Mouse (Mus musculus) embryonic facial prominence, embryonic 14.5 days (tissue): ENCODE measurements around the gene Kctd11. TPM values are rescaled to one million over a fixed set of nuclear protein-coding genes. Genes with fewer than 3 reads are reported as not detected.

Experiments used
- ATAC-seq: fragments of 200-750 bp; cut with Nextera tagmentation; 2 replicates; pipeline ENCODE4 v1.8.0; 2017; ENCODE audit warnings: low read depth, moderate number of reproducible peaks, moderate TSS enrichment
- DNase-seq: peaks from one replicate; pipeline ENCODE4 v3.0.0-alpha.2; 2015; ENCODE audit warnings: low spot score
- H3K27ac ChIP-seq: fragments of 300-500 bp; sonication (generic); replicated peaks from 2 replicates; pipeline ENCODE4 v1.5.1; 2014; ENCODE audit warnings: low read depth, mild to moderate bottlenecking, low read length, moderate library complexity
- H3K27me3 ChIP-seq: fragments of 300-500 bp; sonication (generic); replicated peaks from 2 replicates; pipeline ENCODE4 v1.6.1; 2014; ENCODE audit warnings: low read length; ENCODE audit not compliant: control insufficient read depth, insufficient read depth
- H3K36me3 ChIP-seq: fragments of 300-500 bp; sonication (generic); 2 replicates; pipeline ENCODE4 v1.6.1; 2014; ENCODE audit warnings: low read length, mixed read lengths; ENCODE audit not compliant: control insufficient read depth, insufficient read depth
- H3K4me1 ChIP-seq: fragments of 300-500 bp; sonication (generic); 2 replicates; pipeline ENCODE4 v1.6.1; 2014; ENCODE audit warnings: antibody characterized with exemption, low read length; ENCODE audit not compliant: control insufficient read depth, insufficient read depth
- H3K4me2 ChIP-seq: fragments of 300-500 bp; sonication (generic); 2 replicates; pipeline ENCODE4 v1.6.1; 2014; ENCODE audit warnings: low read depth, mild to moderate bottlenecking, low read length, moderate library complexity, mixed read lengths
- H3K4me3 ChIP-seq: fragments of 300-500 bp; sonication (generic); 2 replicates; pipeline ENCODE4 v1.5.1; 2014; ENCODE audit warnings: low read depth, mild to moderate bottlenecking, low read length
- H3K9ac ChIP-seq: fragments of 300-500 bp; sonication (generic); 2 replicates; pipeline ENCODE4 v1.6.1; 2014; ENCODE audit warnings: low read depth, mild to moderate bottlenecking, low read length, moderate library complexity, mixed read lengths
- H3K9me3 ChIP-seq: fragments of 300-500 bp; sonication (generic); 2 replicates; pipeline ENCODE4 v1.6.1; 2016; ENCODE audit warnings: low read length; ENCODE audit not compliant: control insufficient read depth
- WGBS: fragments of 180-500 bp; shearing (Covaris S2); extraction: QIAGEN DNeasy Blood & Tissue Kit; methylation state at CpG from one replicate; pipeline ENCODE4 v1.1.7; 2014; 5-methylcytosine and 5-hydroxymethylcytosine counted together
- polyA plus RNA-seq: library from polyadenylated mRNA; unstranded; fragments of >200 nt; fragmentation: Nextera tagmentation; extraction: Ambion mirVana; gene quantifications from 2 replicates; pipeline ENCODE4 v1.2.1, GENCODE M21; 2014

The Kctd11 gene
- polyA plus RNA-seq, 1 experiment from 2014 or later, result 7.2 TPM

DNA sequence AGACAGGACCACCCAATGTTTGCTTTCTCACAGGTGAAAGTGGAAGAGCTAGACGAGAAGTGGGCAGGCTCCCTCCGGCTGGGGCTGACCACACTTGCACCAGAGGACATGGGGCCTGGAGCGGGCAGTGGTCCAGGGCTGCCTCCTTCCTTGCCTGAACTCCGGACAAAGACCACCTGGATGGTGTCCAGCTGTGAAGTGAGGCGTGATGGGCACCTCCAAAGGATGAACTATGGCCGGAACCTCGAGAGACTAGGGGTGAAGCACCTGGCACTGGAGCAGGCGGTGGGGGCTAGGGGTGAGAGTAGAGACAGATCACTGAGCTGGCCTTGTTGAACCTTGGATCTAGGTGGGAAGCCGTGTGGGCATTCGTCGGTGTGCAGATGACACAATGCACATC lies 27.4 kb upstream of the Kctd11 start:
- H3K9ac ChIP-seq, result no peak overlapping the region

DNA sequence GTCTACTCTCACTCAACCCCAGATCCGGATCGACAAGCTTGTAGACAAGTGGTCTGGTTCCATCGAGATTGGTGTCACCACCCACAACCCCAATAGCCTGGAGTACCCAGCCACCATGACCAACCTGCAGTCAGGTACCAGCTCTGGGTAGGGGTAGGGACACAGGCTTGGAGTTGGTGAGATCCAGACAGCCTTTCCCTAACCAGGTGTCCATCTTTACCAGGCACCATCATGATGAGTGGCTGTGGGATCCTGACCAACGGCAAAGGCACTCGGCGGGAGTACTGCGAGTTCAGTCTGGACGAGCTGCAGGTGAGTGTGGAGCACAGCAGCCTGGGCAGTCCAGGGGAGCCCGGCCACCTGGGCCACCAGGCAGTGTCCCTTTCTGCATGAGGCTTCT lies 23.1 kb upstream of the Kctd11 start:
- Histone ChIP-seq H3K4me3 (no peak overlapping the region), H3K4me2 (no peak overlapping the region), H3K36me3 (peaks cover 58% of the 10 kb centered on the region), H3K9ac (no peak overlapping the region), H3K27ac (no peak overlapping the region), H3K4me1 (peaks cover 14% of the 10 kb centered on the region), H3K9me3 (no peaks in the 10 kb centered on the region), H3K27me3 (no peaks in the 10 kb centered on the region)
- ATAC-seq (no peak), DNase-seq (no peak)
- WGBS, result 90% methylated on average over 8 of the region's 9 CpGs

More for the DNA sequence above, 27.4 kb upstream of the Kctd11 start:
- Histone ChIP-seq H3K27ac (no peak overlapping the region), H3K4me1 (no peaks in the 10 kb centered on the region), H3K27me3 (no peaks in the 10 kb centered on the region), H3K4me2 (no peak overlapping the region), H3K9me3 (no peaks in the 10 kb centered on the region), H3K4me3 (no peak overlapping the region), H3K36me3 (peaks cover 96% of the 10 kb centered on the region)
- DNase-seq (no peak), ATAC-seq (no peak)
- WGBS, result 91% methylated on average over 11 of the region's 11 CpGs

DNA sequence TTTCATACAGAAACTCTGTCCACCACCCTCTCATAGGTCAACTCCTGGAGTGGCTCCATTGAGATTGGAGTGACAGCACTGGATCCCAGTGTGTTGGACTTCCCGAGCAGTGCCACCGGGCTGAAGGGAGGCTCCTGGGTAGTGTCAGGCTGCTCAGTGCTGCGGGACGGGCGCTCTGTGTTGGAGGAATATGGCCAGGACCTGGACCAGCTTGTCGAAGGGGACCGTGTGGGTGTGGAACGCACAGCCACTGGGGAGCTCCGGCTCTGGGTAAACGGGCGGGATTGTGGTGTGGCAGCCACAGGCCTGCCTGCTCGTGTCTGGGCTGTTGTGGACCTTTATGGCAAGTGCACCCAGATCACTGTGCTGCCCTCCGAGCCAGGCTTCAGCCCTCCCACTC lies 21.8 kb upstream of the Kctd11 start:
- Histone ChIP-seq H3K27ac (no peak overlapping the region), H3K9ac (peak overlapping the region; percentile 40; the same call in 1 of the 2 replicates), H3K36me3 (peaks cover 45% of the 10 kb centered on the region), H3K9me3 (no peaks in the 10 kb centered on the region), H3K27me3 (no peaks in the 10 kb centered on the region), H3K4me1 (peaks cover 19% of the 10 kb centered on the region), H3K4me3 (peak overlapping the region; percentile 87; the same call in 1 of the 2 replicates), H3K4me2 (peak overlapping the region; percentile 98)
- 92% methylated on average over 8 of the region's 13 CpGs for WGBS
- ATAC-seq (no peak), DNase-seq (no peak)

DNA sequence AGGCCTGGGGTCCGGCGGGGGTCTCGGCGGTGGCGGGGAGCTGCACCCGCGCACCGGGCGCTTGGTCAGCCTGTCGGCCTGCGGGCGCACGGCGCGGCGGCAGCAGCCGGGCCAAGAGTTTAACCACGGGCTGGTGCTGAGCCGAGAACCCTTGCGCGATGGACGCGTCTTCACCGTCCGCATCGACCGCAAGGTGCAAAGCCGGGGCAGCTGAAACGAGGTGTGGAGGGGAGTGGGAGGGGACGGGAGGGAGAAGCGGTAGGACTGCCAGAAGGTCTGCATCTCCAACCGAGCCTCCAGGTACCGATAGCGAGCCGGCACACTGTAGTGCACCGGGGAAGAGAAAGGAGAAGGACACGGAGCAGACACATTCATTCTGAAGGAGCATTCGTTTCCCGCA lies 20.8 kb upstream of the Kctd11 start:
- peak overlapping the region; percentile 96 for H3K27ac ChIP-seq
- peaks cover 35% of the 10 kb centered on the region for H3K36me3 ChIP-seq
- H3K27me3 ChIP-seq, result no peaks in the 10 kb centered on the region
- peak overlapping the region; percentile 88 for H3K9ac ChIP-seq
- ATAC-seq, result no peak
- under 1% methylated on average over 37 of the region's 39 CpGs for WGBS
- peaks cover 19% of the 10 kb centered on the region for H3K4me1 ChIP-seq
- no peaks in the 10 kb centered on the region for H3K9me3 ChIP-seq
- peak overlapping the region; percentile 98 for H3K4me2 ChIP-seq
- peak overlapping the region; percentile 87 for H3K4me3 ChIP-seq
- no peak for DNase-seq

DNA sequence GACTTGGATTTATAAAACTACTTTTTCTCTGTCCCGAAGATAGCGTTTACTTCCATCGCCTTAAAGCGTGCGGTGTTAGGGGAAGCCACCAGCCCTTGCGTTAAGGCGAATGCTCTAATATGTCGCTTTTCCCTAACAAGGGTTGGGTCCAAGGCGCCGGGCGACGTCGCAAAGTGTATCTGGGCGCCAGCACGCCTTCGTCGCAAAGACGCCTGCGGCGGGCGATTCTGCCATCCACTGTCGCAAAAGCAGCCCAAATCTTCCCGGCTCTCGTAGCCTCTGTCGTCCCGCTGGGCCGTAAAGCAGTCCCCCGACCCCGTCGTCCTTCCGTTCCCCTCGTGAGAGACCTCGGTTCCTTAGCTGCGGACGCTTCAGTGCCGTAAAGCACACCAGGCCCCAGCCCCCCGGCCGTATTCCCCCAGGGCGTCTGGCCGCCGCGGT lies 20.2 kb upstream of the Kctd11 start:
- ATAC-seq (peak; percentile 82), DNase-seq (peak; percentile 99)
- no peaks in the 10 kb centered on the region for H3K9me3 ChIP-seq
- H3K4me1 ChIP-seq, result peaks cover 19% of the 10 kb centered on the region
- H3K27ac ChIP-seq, result peak overlapping the region; percentile 96
- peaks cover 29% of the 10 kb centered on the region for H3K36me3 ChIP-seq
- peak overlapping the region; percentile 88 for H3K9ac ChIP-seq
- 0% methylated on average over 41 of the region's 42 CpGs for WGBS
- peak overlapping the region; percentile 87 for H3K4me3 ChIP-seq
- H3K27me3 ChIP-seq, result no peaks in the 10 kb centered on the region
- H3K4me2 ChIP-seq, result peak overlapping the region; percentile 98

DNA sequence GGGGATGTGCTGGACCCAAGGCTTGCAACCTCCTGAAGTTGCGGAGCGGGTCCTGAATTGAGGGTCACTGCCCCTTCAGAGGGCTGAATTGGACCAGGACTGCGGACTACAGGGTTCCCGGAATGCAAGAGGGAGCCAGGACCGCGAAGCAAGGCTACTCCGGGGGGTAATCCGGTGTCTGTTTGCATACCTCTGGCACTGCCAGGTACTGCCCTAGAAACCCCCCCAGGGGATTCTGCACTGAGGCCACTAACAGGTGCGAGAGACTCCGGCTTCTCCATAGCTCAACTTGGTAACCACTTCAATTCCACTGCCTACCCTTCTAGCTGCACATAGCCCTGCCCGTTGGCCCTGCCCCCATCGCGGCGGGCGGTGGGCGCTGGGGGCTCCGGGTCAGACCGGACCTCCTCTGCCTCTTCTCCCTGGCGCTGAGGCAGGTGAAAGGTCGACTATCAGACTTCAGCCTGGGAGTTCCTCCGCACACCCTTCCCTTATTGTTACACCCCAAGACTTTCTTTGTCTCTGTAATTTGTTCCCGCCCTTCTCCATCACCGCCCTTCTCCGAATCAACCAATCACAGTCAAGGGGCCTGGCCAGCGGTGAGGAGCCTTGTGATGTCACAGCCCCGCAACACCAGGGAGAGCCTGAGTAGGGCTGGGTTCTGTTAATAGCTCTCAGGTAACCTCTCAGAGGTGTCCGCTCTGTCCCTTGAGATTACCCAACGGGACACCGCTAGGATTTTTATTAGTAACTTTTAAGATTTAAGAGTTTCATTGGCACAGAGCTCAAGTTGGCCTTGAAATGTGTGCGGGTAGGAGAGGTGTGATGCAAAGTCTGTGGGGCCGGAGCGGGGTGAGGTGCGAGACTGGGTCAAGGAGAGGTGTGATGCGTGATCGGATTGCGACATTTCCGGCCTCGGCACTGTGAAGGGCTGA lies 19.5 kb upstream of the Kctd11 start, which contains the start of the genes 2810408A11Rik and Neurl4:
TSS of gene 2810408A11Rik (minus strand) at position 517 of the 935 bp plus-strand sequence.
TSS of gene Neurl4 (plus strand) at position 602 of the 935 bp plus-strand sequence.
- H3K36me3 ChIP-seq, result peaks cover 22% of the 10 kb centered on the region
- 0% methylated on average over 33 of the region's 38 CpGs for WGBS
- no peaks in the 10 kb centered on the region for H3K27me3 ChIP-seq
- H3K27ac ChIP-seq, result peak within 1 kb of the TSS; percentile 96
- peak within 1 kb of the TSS; percentile 88 for H3K9ac ChIP-seq
- no peaks in the 10 kb centered on the region for H3K9me3 ChIP-seq
- ATAC-seq (peak; percentile 96), DNase-seq (peak; percentile 98)
- H3K4me2 ChIP-seq, result peak within 1 kb of the TSS; percentile 98
- H3K4me1 ChIP-seq, result peaks cover 19% of the 10 kb centered on the region
- H3K4me3 ChIP-seq, result peak within 1 kb of the TSS; percentile 87

DNA sequence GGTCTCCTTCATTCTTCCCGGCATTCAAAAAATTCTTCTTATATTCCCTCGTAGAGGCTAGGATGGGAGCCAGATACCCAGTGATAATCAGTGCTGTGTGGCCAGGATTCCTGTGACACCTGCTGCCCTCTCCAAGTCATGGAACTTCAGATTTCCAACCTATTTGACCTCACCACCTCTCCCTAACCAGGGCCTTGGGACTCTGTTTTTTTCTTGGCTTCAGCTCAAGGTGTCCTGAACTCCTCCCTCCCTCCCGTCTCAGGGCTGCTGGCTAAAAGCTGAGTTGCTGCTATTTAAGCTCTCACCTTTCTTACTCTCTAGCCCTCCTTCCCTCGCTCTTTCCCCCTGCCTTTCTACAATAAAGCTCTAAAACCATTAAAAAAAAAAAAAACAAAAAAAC lies 18.7 kb upstream of the Kctd11 start:
- no peaks in the 10 kb centered on the region for H3K9me3 ChIP-seq
- WGBS, result 20% methylated on average over 4 of the region's 4 CpGs
- peak overlapping the region; percentile 96; the same call in 1 of the 2 replicates for H3K27ac ChIP-seq
- peak overlapping the region; percentile 98 for H3K4me2 ChIP-seq
- DNase-seq (no peak), ATAC-seq (no peak)
- peak overlapping the region; percentile 87 for H3K4me3 ChIP-seq
- peaks cover 14% of the 10 kb centered on the region for H3K36me3 ChIP-seq
- no peaks in the 10 kb centered on the region for H3K27me3 ChIP-seq
- H3K4me1 ChIP-seq, result peaks cover 19% of the 10 kb centered on the region
- peak overlapping the region; percentile 88 for H3K9ac ChIP-seq

DNA sequence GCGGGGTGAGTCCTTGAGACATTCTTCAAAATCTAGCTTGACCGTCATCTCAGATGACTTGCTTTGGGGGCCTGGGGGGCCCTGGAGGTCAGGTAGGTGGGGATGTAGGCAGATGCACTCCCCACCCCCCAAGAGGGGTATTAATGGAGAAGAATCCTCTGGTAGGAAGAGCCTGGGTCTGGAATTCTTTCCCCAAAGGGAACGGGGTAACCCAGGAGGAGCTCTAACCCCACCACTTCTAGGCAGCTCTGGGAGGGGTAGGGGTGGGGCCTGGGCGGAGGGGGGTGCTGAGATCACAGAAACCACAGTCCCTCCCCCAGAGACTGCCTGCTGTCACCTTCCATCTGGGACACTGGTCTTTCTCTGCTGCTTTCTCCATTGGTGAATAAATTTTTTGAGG lies 14.1 kb upstream of the Kctd11 start, which contains the start of gene Acap1:
TSS of gene Acap1 (minus strand) at position 249 of the 400 bp plus-strand sequence.
- H3K9ac ChIP-seq, result peak within 1 kb of the TSS; percentile 1; the same call in 1 of the 2 replicates
- H3K9me3 ChIP-seq, result no peaks in the 10 kb centered on the region
- peaks cover 12% of the 10 kb centered on the region for H3K4me1 ChIP-seq
- DNase-seq (no peak), ATAC-seq (no peak)
- WGBS, result 72% methylated on average over 4 of the region's 4 CpGs
- no peak within 1 kb of the TSS for H3K4me2 ChIP-seq
- H3K27ac ChIP-seq, result no peak within 1 kb of the TSS
- H3K27me3 ChIP-seq, result no peaks in the 10 kb centered on the region
- H3K36me3 ChIP-seq, result no peaks in the 10 kb centered on the region
- H3K4me3 ChIP-seq, result no peak within 1 kb of the TSS
